Mouse (Mus musculus) MEL (cell line): ENCODE measurements around the gene Boll. TPM values are rescaled to one million over a fixed set of nuclear protein-coding genes. Genes with fewer than 3 reads are reported as not detected.

ENCODE experiments used
- DNase-seq: peaks from one replicate; pipeline ENCODE4 v3.0.0; 2011; ENCODE audit warnings: low read depth, low spot score
- H3K27ac ChIP-seq: 2 replicates; pipeline ENCODE4 v1.5.1; 2012; ENCODE audit warnings: low read depth, mild to moderate bottlenecking, control low read depth, low read length, moderate library complexity; ENCODE audit not compliant: control insufficient read depth
- H3K27me3 ChIP-seq, 2 experiments: fragments of 150-350 bp in 1 of 2; sonication (generic) in 1 of 2; 2 replicates each; pipeline ENCODE4 v1.6.1; 2012; ENCODE audit warnings: low read length in 2 of 2, mild to moderate bottlenecking in 2 of 2, improper control_type of control experiment in 1 of 2, moderate library complexity in 1 of 2; ENCODE audit not compliant: insufficient read depth in 2 of 2, control insufficient read depth in 1 of 2
- H3K36me3 ChIP-seq, 2 experiments: 2 replicates each; pipeline ENCODE4 v1.6.1; 2012 to 2014; ENCODE audit warnings: low read length in 2 of 2, improper control_type of control experiment in 1 of 2, inconsistent platforms in 1 of 2, mild to moderate bottlenecking in 1 of 2; ENCODE audit not compliant: insufficient read depth in 2 of 2, control insufficient read depth in 1 of 2
- H3K4me1 ChIP-seq, 2 experiments: fragments of 150-350 bp in 1 of 2; sonication (generic) in 1 of 2; 2 replicates each; pipeline ENCODE4 v1.6.1; 2012; ENCODE audit warnings: low read length in 2 of 2, improper control_type of control experiment in 1 of 2, mild to moderate bottlenecking in 1 of 2; ENCODE audit not compliant: insufficient read depth in 2 of 2, control insufficient read depth in 1 of 2
- H3K4me3 ChIP-seq, 2 experiments: fragments of 150-350 bp in 1 of 2; sonication (generic) in 1 of 2; 2 replicates each; pipeline ENCODE4 v1.5.1; 2012; ENCODE audit warnings: low read depth in 2 of 2, low read length in 2 of 2, mild to moderate bottlenecking in 2 of 2, moderate library complexity in 2 of 2, control low read depth in 1 of 2, improper control_type of control experiment in 1 of 2; ENCODE audit not compliant: control insufficient read depth in 1 of 2, insufficient read depth in 1 of 2
- H3K79me2 ChIP-seq: 2 replicates; pipeline ENCODE4 v1.6.1; 2012; ENCODE audit warnings: mild to moderate bottlenecking, low read length, moderate library complexity; ENCODE audit not compliant: control insufficient read depth, poor library complexity, insufficient read depth
- H3K9ac ChIP-seq: 2 replicates; pipeline ENCODE4 v1.6.1; 2012; ENCODE audit warnings: low read depth, mild to moderate bottlenecking, control low read depth, low read length, moderate library complexity; ENCODE audit not compliant: control insufficient read depth, poor library complexity, severe bottlenecking
- H3K9me3 ChIP-seq: fragments of 150-350 bp; sonication (generic); replicated peaks from 2 replicates; pipeline ENCODE4 v1.6.1; 2012; ENCODE audit warnings: mild to moderate bottlenecking, low read length, improper control_type of control experiment, moderate library complexity; ENCODE audit not compliant: insufficient read depth
- BHLHE40 ChIP-seq: IDR thresholded peaks from 2 replicates; pipeline ENCODE4 v1.6.1; 2012; ENCODE audit warnings: low read depth, mild to moderate bottlenecking, inconsistent platforms, low read length, improper control_type of control experiment, borderline replicate concordance
- CHD2 ChIP-seq: IDR thresholded peaks from 2 replicates; pipeline ENCODE4 v1.6.1; 2011; ENCODE audit warnings: low read length, improper control_type of control experiment
- CTCF ChIP-seq, 3 experiments: IDR thresholded peaks in 2 of 3; conservative IDR thresholded peaks in 1 of 3; 2 replicates each; pipeline ENCODE4 v1.5.1; 2011 to 2012; ENCODE audit warnings: low read length in 3 of 3, low read depth in 2 of 3, mild to moderate bottlenecking in 2 of 3, improper control_type of control experiment in 1 of 3, inconsistent platforms in 1 of 3, mixed read lengths in 1 of 3, moderate library complexity in 1 of 3; ENCODE audit not compliant: control insufficient read depth in 1 of 3, insufficient read depth in 1 of 3, poor library complexity in 1 of 3, severe bottlenecking in 1 of 3
- EP300 ChIP-seq, 2 experiments: IDR thresholded peaks; 2 replicates each; pipeline ENCODE4 v1.6.1; 2011; ENCODE audit warnings: improper control_type of control experiment in 2 of 2, low read length in 2 of 2, low read depth in 1 of 2, mild to moderate bottlenecking in 1 of 2
- GATA1 ChIP-seq: IDR thresholded peaks from 2 replicates; pipeline ENCODE4 v1.6.1; 2011; ENCODE audit warnings: low read depth, low read length, improper control_type of control experiment
- HCFC1 ChIP-seq: IDR thresholded peaks from 2 replicates; pipeline ENCODE4 v1.6.1; 2012; ENCODE audit warnings: low read depth, mild to moderate bottlenecking, inconsistent platforms, low read length, improper control_type of control experiment, moderate library complexity
- MAX ChIP-seq: IDR thresholded peaks from 2 replicates; pipeline ENCODE4 v1.6.1; 2011; ENCODE audit warnings: low read length, improper control_type of control experiment
- MEF2A ChIP-seq: IDR thresholded peaks from 2 replicates; pipeline ENCODE4 v1.6.1; 2014; ENCODE audit warnings: low read depth, mild to moderate bottlenecking, inconsistent platforms, low read length, improper control_type of control experiment; ENCODE audit not compliant: poor library complexity, insufficient replicate concordance, severe bottlenecking; ENCODE audit errors: extremely low read depth
- MXI1 ChIP-seq: IDR thresholded peaks from 2 replicates; pipeline ENCODE4 v1.6.1; 2011; ENCODE audit warnings: mild to moderate bottlenecking, low read depth, low read length, improper control_type of control experiment
- MYB ChIP-seq: IDR thresholded peaks from 2 replicates; pipeline ENCODE4 v1.6.1; 2011; ENCODE audit warnings: mild to moderate bottlenecking, low read depth, low read length, improper control_type of control experiment
- RCOR1 ChIP-seq: IDR thresholded peaks from 2 replicates; pipeline ENCODE4 v1.6.1; 2012; ENCODE audit warnings: low read depth, mild to moderate bottlenecking, inconsistent platforms, low read length, improper control_type of control experiment
- SMC3 ChIP-seq: IDR thresholded peaks from 2 replicates; pipeline ENCODE4 v1.6.1; 2011; ENCODE audit warnings: low read depth, low read length, improper control_type of control experiment
- TBP ChIP-seq: IDR thresholded peaks from 2 replicates; pipeline ENCODE4 v1.8.0; 2011; ENCODE audit warnings: low read depth, low read length, improper control_type of control experiment
- UBTF ChIP-seq: IDR thresholded peaks from 2 replicates; pipeline ENCODE4 v1.6.1; 2012; ENCODE audit warnings: low read depth, mild to moderate bottlenecking, inconsistent platforms, low read length, improper control_type of control experiment, moderate library complexity, borderline replicate concordance; ENCODE audit not compliant: insufficient read depth
- USF1 ChIP-seq: IDR thresholded peaks from 2 replicates; pipeline ENCODE4 v1.6.1; 2014; ENCODE audit warnings: low read depth, mild to moderate bottlenecking, inconsistent platforms, low read length, improper control_type of control experiment, moderate library complexity
- USF2 ChIP-seq, 2 experiments: IDR thresholded peaks; 2 replicates each; pipeline ENCODE4 v1.6.1; 2011 to 2012; ENCODE audit warnings: improper control_type of control experiment in 2 of 2, low read length in 2 of 2, borderline replicate concordance in 1 of 2, inconsistent platforms in 1 of 2, low read depth in 1 of 2, mild to moderate bottlenecking in 1 of 2; ENCODE audit not compliant: insufficient read depth in 1 of 2
- ZC3H11A ChIP-seq: IDR thresholded peaks from 2 replicates; pipeline ENCODE4 v1.6.1; 2012; ENCODE audit warnings: low read depth, mild to moderate bottlenecking, inconsistent platforms, low read length, improper control_type of control experiment
- ZKSCAN1 ChIP-seq: IDR thresholded peaks from 2 replicates; pipeline ENCODE4 v1.6.1; 2012; ENCODE audit warnings: low read depth, mild to moderate bottlenecking, inconsistent platforms, low read length, improper control_type of control experiment, moderate library complexity
- ZMIZ1 ChIP-seq: IDR thresholded peaks from 2 replicates; pipeline ENCODE4 v1.6.1; 2012; ENCODE audit warnings: low read depth, mild to moderate bottlenecking, inconsistent platforms, low read length, improper control_type of control experiment, moderate library complexity
- ZNF384 ChIP-seq: IDR thresholded peaks from 2 replicates; pipeline ENCODE4 v1.6.1; 2012; ENCODE audit warnings: low read depth, mild to moderate bottlenecking, inconsistent platforms, low read length, improper control_type of control experiment
- polyA plus RNA-seq, 2 experiments: library from polyadenylated mRNA; stranded (reverse) in 1 of 2; unstranded in 1 of 2; fragments of >175 nt in 1 of 2; fragments of >200 nt in 1 of 2; gene quantifications; 2 replicates each; pipeline versions ENCODE4 v1.2.1 to v1.2.4; 2012; ENCODE audit warnings: low replicate concordance in 2 of 2, low read depth in 1 of 2; ENCODE audit not compliant: insufficient read length in 2 of 2, insufficient read depth in 1 of 2, missing spikeins in 1 of 2
- total RNA-seq: library from RNA; depleted of rRNA; stranded (reverse); fragments of 300-350 nt; gene quantifications from 2 replicates; pipeline ENCODE4 v1.2.3, GENCODE M21; 2012

Boll gene
- total and polyA plus RNA-seq, 3 experiments = not detected

GRCm38 (mm10) chr1:55211081-55211480 lies 152.2 kb downstream of the Boll start:
- DNase-seq = no peak
- no peaks in the 10 kb centered on the region for H3K79me2 ChIP-seq
- no peak overlapping the region for H3K9ac ChIP-seq
- TF ChIP-seq MAX (no peak), CHD2 (no peak), UBTF (no peak), TBP (no peak), EP300 (IDR thresholded peaks at IDR 0.05; ENCODE audit: low read depth in 1 of 2, low read length in 2 of 2) (no peak), MYB (no peak), ZMIZ1 (no peak), CTCF (IDR thresholded peaks at IDR 0.05 in 2 of 3, conservative IDR thresholded peaks at IDR 0.05 in 1 of 3; ENCODE audit: control insufficient read depth in 1 of 3, insufficient read depth in 1 of 3, low read depth in 2 of 3, low read length in 3 of 3, poor library complexity in 1 of 3, severe bottlenecking in 1 of 3) (no peak), BHLHE40 (no peak), RCOR1 (no peak), ZC3H11A (no peak)
- H3K4me3 ChIP-seq = no peak overlapping the region
- H3K4me1 ChIP-seq = peaks cover 0 to 4% of the 10 kb centered on the region in 2 experiments; a peak in 1 of 4 replicates
- H3K27me3 ChIP-seq = peaks cover 1 to 5% of the 10 kb centered on the region in 2 experiments; a peak in 3 of 4 replicates
- H3K36me3 ChIP-seq = 0 out of 4 replicates have a peak, but pooled peaks cover 0 to 2% of the 10 kb centered on the region in 2 experiments
- H3K27ac ChIP-seq = no peak overlapping the region
- no peaks in the 10 kb centered on the region for H3K9me3 ChIP-seq

DNA sequence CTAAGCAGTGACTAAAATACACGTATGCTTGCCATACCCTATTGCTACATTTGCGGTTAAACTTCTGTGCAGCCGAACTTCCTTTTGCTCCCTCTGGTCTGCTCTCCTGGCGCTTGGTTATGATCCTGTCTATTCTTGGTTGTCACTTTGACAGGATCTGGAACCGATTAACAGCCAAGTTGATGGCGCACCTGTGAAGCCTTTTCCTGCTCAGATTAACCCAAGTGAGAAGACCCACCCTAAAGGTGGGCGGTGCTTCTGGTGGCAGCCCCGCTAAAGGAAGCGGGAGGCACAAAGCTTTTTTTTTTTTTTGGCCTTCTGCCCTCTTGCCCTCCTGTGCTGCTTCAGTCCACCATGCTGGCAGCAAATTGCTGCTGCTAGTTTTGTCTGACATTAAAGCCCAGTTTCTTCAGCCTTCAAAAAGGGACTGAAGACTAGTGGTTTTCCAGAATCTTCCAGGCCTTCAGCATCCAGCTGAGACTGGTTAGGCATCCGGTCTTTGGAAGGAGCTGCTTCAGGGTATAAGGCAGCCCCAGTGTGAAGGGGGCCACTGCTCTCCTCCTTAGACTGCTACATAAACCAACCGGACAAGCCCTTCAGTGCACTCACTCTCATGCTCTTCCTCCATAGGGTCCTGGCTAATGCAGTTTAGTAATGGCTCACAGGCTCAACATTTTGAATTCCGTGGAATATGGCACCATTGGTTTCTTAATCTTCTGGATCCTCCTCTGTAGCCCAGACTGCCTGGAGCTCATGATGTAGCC lies 152.9 kb downstream of the Boll start:
- TF ChIP-seq MXI1 (no peak), ZNF384 (peak; percentile 62)
- Histone ChIP-seq H3K27me3 (peaks cover 1 to 7% of the 10 kb centered on the region in 2 experiments; a peak in 3 of 4 replicates), H3K79me2 (no peaks in the 10 kb centered on the region), H3K27ac (no peak overlapping the region), H3K9me3 (no peaks in the 10 kb centered on the region), H3K4me1 (peaks cover 0 to under 1% of the 10 kb centered on the region in 2 experiments; a peak in 1 of 4 replicates), H3K9ac (no peak overlapping the region), H3K36me3 (no peaks in the 10 kb centered on the region), H3K4me3 (no peak overlapping the region)
- no peak for DNase-seq

DNA sequence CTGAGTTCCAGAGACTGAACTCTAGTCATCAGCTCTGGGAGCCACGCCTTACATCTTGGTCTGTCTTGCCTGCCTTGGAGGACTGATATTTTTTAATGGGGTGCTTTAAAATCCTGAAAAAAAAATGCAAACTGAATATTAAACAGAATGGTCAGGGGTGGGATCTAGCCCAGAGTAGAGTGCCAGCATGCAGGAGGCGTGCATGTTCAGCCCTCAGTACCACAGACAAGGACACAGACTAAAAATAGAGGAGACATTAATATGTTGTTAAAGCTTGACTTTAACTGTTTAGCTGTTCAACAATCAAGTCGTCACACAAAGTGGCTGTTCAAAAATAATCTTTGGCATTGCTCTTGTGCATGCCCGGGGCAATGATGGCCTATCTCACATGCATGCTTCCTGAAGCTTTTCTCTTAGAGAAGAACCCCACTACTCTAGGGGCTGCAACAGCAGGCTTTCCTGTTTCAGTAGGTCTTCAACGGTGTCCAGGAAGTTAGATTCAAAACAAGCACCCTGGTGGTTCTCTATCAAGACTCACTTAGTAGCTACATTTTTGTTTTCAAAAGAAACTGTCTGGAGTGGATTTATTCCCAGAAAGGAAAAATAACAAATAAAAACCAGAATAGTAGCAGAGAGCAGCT lies 154.6 kb downstream of the Boll start:
- TF ChIP-seq USF1 (no peak), ZC3H11A (no peak), ZKSCAN1 (no peak), CTCF (IDR thresholded peaks at IDR 0.05 in 2 of 3, conservative IDR thresholded peaks at IDR 0.05 in 1 of 3; ENCODE audit: control insufficient read depth in 1 of 3, insufficient read depth in 1 of 3, low read depth in 2 of 3, low read length in 3 of 3, poor library complexity in 1 of 3, severe bottlenecking in 1 of 3) (no peak), MYB (no peak), MEF2A (no peak), HCFC1 (no peak), GATA1 (no peak), USF2 (IDR thresholded peaks at IDR 0.05; ENCODE audit: borderline replicate concordance in 1 of 2, insufficient read depth in 1 of 2, low read depth in 1 of 2, low read length in 2 of 2) (no peak), BHLHE40 (no peak), SMC3 (no peak), UBTF (no peak)
- no peaks in the 10 kb centered on the region for H3K36me3 ChIP-seq
- no peak overlapping the region for H3K9ac ChIP-seq
- no peaks in the 10 kb centered on the region for H3K79me2 ChIP-seq
- DNase-seq = no peak
- H3K4me3 ChIP-seq = no peak overlapping the region
- no peaks in the 10 kb centered on the region for H3K9me3 ChIP-seq
- H3K27me3 ChIP-seq = peaks cover 1 to 7% of the 10 kb centered on the region in 2 experiments; a peak in 3 of 4 replicates
- no peak overlapping the region for H3K27ac ChIP-seq
- H3K4me1 ChIP-seq = no peaks in the 10 kb centered on the region
